Mouse (Mus musculus) ES-E14 (cell line): ENCODE results near the gene Gm45261. TPM values are rescaled to one million over a fixed set of nuclear protein-coding genes. Genes with fewer than 3 reads are reported as not detected.
A peak's percentile ranks its signal among the peaks of the same experiment; 100 is the strongest.

ENCODE experiments used
- DNase-seq: peaks from one replicate; pipeline ENCODE4 v3.0.0-alpha.2; 2013; ENCODE audit warnings: low read depth, low spot score
- H3K27ac ChIP-seq: 2 replicates; pipeline ENCODE4 v1.5.1; 2012; ENCODE audit warnings: low read depth, mild to moderate bottlenecking, low read length, moderate library complexity, mixed read lengths; ENCODE audit not compliant: poor library complexity, insufficient read depth, severe bottlenecking
- H3K36me3 ChIP-seq: 2 replicates; pipeline ENCODE4 v1.6.1; 2012; ENCODE audit warnings: mild to moderate bottlenecking, low read length, moderate library complexity, mixed read lengths; ENCODE audit not compliant: control insufficient read depth, poor library complexity, insufficient read depth, severe bottlenecking
- H3K4me1 ChIP-seq, 2 experiments: fragments of 150-350 bp in 1 of 2; sonication (generic) in 1 of 2; 2 replicates each; pipeline ENCODE4 v1.6.1; 2012; ENCODE audit warnings: low read length in 2 of 2, mild to moderate bottlenecking in 1 of 2, mixed read lengths in 1 of 2; ENCODE audit not compliant: control insufficient read depth in 2 of 2, insufficient read depth in 2 of 2, poor library complexity in 1 of 2
- H3K4me3 ChIP-seq, 2 experiments: fragments of 150-350 bp in 1 of 2; sonication (generic) in 1 of 2; 2 replicates each; pipeline ENCODE4 v1.5.1; 2012; ENCODE audit warnings: low read length in 2 of 2, low read depth in 1 of 2, mild to moderate bottlenecking in 1 of 2, mixed read lengths in 1 of 2; ENCODE audit not compliant: insufficient read depth in 1 of 2, poor library complexity in 1 of 2, severe bottlenecking in 1 of 2
- H3K9ac ChIP-seq: 2 replicates; pipeline ENCODE4 v1.6.1; 2012; ENCODE audit warnings: low read depth, mild to moderate bottlenecking, low read length, mixed read lengths; ENCODE audit not compliant: poor library complexity, insufficient read depth, severe bottlenecking
- H3K9me3 ChIP-seq: fragments of 150-350 bp; sonication (generic); 2 replicates; pipeline ENCODE4 v1.6.1; 2012; ENCODE audit warnings: low read depth, mild to moderate bottlenecking, low read length; ENCODE audit not compliant: control insufficient read depth, insufficient read depth
- CHD2 ChIP-seq: IDR thresholded peaks from 2 replicates; pipeline ENCODE4 v1.6.1; 2014; ENCODE audit warnings: mild to moderate bottlenecking, low read depth, low read length, inconsistent platforms
- HCFC1 ChIP-seq: IDR thresholded peaks from 2 replicates; pipeline ENCODE4 v1.6.1; 2012; ENCODE audit warnings: low read length, inconsistent platforms, borderline replicate concordance; ENCODE audit not compliant: insufficient read depth
- MAFK ChIP-seq: IDR thresholded peaks from 2 replicates; pipeline ENCODE4 v1.6.1; 2014; ENCODE audit warnings: mild to moderate bottlenecking, low read depth, low read length, inconsistent platforms; ENCODE audit not compliant: insufficient read depth
- ZC3H11A ChIP-seq: IDR thresholded peaks from 2 replicates; pipeline ENCODE4 v1.6.1; 2012; ENCODE audit warnings: low read depth, mild to moderate bottlenecking, inconsistent platforms, low read length, borderline replicate concordance
- ZNF384 ChIP-seq: IDR thresholded peaks from 2 replicates; pipeline ENCODE4 v1.6.1; 2012; ENCODE audit warnings: low read depth, low read length, inconsistent platforms
- in situ Hi-C, 2 experiments: fragments of 600-800 bp; cut with MboI; formaldehyde crosslinking; loops; one replicate each; pipeline ENCODE4 v1.15.1; 2025; ENCODE audit warnings: low sequenced_read_pairs in 2 of 2, inconsistent platforms in 1 of 2; ENCODE audit not compliant: unreplicated experiment in 2 of 2
- total RNA-seq: library from RNA; depleted of rRNA; stranded (reverse); fragments of 300-350 nt; gene quantifications from 2 replicates; pipeline ENCODE4 v1.2.3, GENCODE M21; 2012; rRNA removed

The Gm45261 gene
- total RNA-seq = not detected in 2 replicates

- H3K27ac ChIP-seq = no peak within 1 kb of the TSS
- in situ Hi-C loops = no loop called here
- DNase-seq = no peak
Measured at GRCm38 (mm10) chr1:80461348-80461747, at the start of gene Gm45261. Gm45261 (minus strand) TSS chr1:80461448.

DNA sequence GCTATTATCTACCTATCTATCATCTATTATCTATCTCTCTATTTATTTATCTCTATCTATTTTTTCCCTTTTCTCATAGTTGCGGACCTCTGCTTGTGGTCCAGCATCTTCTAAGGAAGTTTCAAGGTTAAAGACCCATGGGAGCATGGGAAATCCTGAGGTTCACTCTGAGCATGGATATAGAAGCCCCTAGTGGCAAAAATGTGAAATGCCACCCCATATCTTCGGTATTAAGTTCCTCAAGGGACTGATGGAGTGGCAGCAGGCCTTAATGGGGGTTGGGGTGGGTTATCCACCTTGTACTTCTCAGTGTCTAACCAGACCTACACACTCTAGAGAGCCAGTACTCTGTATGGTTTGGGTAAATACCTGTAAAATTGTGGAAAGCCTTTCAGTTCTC is 43.5 kb upstream of the Gm45261 start:
- H3K36me3 ChIP-seq = no peaks in the 10 kb centered on the region
- no peak for TF ChIP-seq HCFC1
- DNase-seq = peak; percentile 26
- no peaks in the 10 kb centered on the region for H3K9me3 ChIP-seq
- no peak overlapping the region for H3K4me3 ChIP-seq
- in situ Hi-C loops = no loop called here
- no peaks in the 10 kb centered on the region for H3K4me1 ChIP-seq
- no peak overlapping the region for H3K27ac ChIP-seq
- no peak overlapping the region for H3K9ac ChIP-seq

More at GRCm38 (mm10) chr1:80461348-80461747, at the start of gene Gm45261:
- no peaks in the 10 kb centered on the region for H3K4me1 ChIP-seq
- H3K9ac ChIP-seq = no peak within 1 kb of the TSS
- no peaks in the 10 kb centered on the region for H3K36me3 ChIP-seq
- no peaks in the 10 kb centered on the region for H3K9me3 ChIP-seq
- no peak within 1 kb of the TSS for H3K4me3 ChIP-seq
- no peak for TF ChIP-seq ZC3H11A
- TF ChIP-seq MAFK = no peak
- no peak for TF ChIP-seq HCFC1
- no peak for TF ChIP-seq ZNF384
- no peak for TF ChIP-seq CHD2

GRCm38 (mm10) chr1:80504081-80504480 is 42.8 kb upstream of the Gm45261 start:
- no peak for TF ChIP-seq CHD2
- no peak for TF ChIP-seq ZNF384
- no peak for TF ChIP-seq HCFC1
- TF ChIP-seq MAFK = no peak
- TF ChIP-seq ZC3H11A = no peak
- Histone ChIP-seq H3K36me3 (no peaks in the 10 kb centered on the region), H3K4me1 (no peaks in the 10 kb centered on the region), H3K27ac (no peak overlapping the region), H3K4me3 (no peak overlapping the region), H3K9ac (no peak overlapping the region), H3K9me3 (no peaks in the 10 kb centered on the region)
- in situ Hi-C loops = no loop called here
- no peak for DNase-seq

GRCm38 (mm10) chr1:80502456-80503165 is 41.4 kb upstream of the Gm45261 start:
- DNase-seq = no peak
- TF ChIP-seq MAFK (no peak), CHD2 (no peak), HCFC1 (no peak), ZC3H11A (no peak)

DNA sequence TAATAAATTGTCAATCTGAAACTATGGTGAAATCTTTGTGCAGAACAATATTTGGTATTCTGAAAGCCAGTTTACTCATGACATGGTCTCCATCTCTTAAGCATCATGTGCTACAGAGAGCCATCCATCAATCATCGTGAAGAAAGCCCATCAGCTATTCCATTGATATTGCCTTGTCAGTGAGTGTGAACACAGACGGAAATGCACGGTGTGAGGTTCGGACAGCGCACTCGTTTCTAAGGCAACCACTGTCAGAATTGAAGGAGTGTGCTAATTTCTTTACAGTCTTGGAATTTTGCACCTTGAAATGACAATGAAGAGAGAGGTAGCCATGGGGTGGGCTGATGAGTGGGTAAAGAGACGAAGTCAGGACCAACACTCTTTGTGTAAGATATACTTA is 38.0 kb upstream of the Gm45261 start:
- TF ChIP-seq ZC3H11A = no peak
- no peak for TF ChIP-seq MAFK
- no peak for TF ChIP-seq HCFC1
- no peak for TF ChIP-seq CHD2
- H3K4me3 ChIP-seq = no peak overlapping the region
- no peaks in the 10 kb centered on the region for H3K36me3 ChIP-seq
- H3K4me1 ChIP-seq = no peaks in the 10 kb centered on the region
- in situ Hi-C loops = no loop called here
- no peaks in the 10 kb centered on the region for H3K9me3 ChIP-seq
- no peak overlapping the region for H3K27ac ChIP-seq
- H3K9ac ChIP-seq = no peak overlapping the region
- DNase-seq = no peak

More at GRCm38 (mm10) chr1:80502456-80503165, 41.4 kb upstream of the Gm45261 start:
- no peaks in the 10 kb centered on the region for H3K9me3 ChIP-seq
- no peak overlapping the region for H3K4me3 ChIP-seq
- H3K36me3 ChIP-seq = no peaks in the 10 kb centered on the region
- H3K27ac ChIP-seq = no peak overlapping the region
- in situ Hi-C loops = no loop called here
- H3K4me1 ChIP-seq = no peaks in the 10 kb centered on the region
- H3K9ac ChIP-seq = no peak overlapping the region
